Mouse (Mus musculus) monocyte, adult 5-6 weeks (primary cell): ENCODE measurements around the gene Hoxa4. TPM values are rescaled to one million over a fixed set of nuclear protein-coding genes. Genes with fewer than 3 reads are reported as not detected.

Experiments
- ATAC-seq: fragments of 153-309, 156-312 bp; replicated peaks from 2 replicates; pipeline ENCODE4 v1.8.0; 2017; ENCODE audit warnings: mild to moderate bottlenecking; ENCODE audit not compliant: low TSS enrichment, insufficient number of reproducible peaks, severe bottlenecking, poor library complexity, low FRiP score
- total RNA-seq: library from RNA; stranded (forward); fragments of 200-1000, 200-491, 200-594 nt; gene quantifications from 3 replicates; pipeline ENCODE4 v1.2.3, GENCODE M21; 2017

The Hoxa4 gene
- total RNA-seq, 1 experiment from 2014 or later, result not detected

DNA sequence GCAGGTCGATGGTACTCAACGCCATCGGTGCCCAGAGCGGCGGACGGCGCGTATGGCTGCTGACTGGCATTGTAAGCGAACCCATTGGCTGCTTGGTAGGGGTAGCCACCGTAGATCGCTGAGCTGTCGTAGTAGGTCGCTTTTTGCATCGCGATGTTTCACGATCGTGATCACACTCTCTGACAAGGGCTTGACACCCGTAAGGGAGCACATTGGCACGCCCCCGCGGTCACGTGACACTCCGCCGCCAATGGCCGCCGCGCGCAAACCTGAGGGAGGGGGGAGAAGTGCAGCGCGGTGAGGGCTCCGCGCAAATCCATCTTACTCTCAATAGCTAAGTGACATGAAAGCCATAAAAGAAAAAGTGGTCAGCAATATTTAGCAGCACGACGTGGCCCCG is 19.1 kb downstream of the Hoxa4 start:
- no peak for ATAC-seq

GRCm38 (mm10) chr6:52171938-52172337 is 19.6 kb downstream of the Hoxa4 start:
- ATAC-seq, result no peak

- no peak for ATAC-seq
These were observed 20.2 kb downstream of the Hoxa4 start for GRCm38 (mm10) chr6:52171331-52171730.

GRCm38 (mm10) chr6:52170898-52171223 is 20.7 kb downstream of the Hoxa4 start:
- ATAC-seq, result no peak

GRCm38 (mm10) chr6:52170166-52170897 is 21.2 kb downstream of the Hoxa4 start:
- ATAC-seq, result no peak

DNA sequence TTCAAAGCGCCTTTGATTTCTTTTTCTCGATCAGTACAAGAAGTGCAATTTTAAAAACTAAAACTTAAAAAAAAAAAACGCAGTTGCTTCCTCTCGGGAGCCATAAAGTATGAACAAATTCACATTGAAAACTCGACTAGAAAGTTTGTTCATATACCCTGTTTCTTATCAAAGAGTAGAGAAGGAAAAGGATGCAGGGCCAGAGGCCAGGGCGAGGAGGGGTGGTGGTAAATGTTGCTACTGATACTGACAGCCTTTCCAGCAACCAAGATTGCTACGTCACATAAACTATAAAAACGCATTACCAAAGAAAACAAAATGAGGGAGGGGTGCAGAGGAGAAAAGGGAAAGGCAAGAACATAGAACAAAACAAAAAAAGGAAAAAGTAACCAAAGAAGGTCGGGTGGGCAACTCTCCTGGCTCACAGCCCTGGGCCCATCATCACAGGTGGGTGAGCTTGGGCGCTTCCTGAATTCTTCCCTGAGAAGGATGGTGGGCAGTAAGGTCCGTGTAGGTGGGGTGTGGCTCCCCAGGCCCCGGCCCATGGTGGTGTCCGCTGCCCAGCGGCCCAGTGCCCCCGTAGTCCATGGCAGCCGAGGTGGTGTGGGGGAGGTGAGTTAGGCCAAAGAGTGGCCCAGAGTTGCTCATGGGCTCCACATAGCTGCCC is 21.9 kb downstream of the Hoxa4 start:
- ATAC-seq, result no peak

- no peak for ATAC-seq
These were observed 23.1 kb downstream of the Hoxa4 start for GRCm38 (mm10) chr6:52168191-52169055.

DNA sequence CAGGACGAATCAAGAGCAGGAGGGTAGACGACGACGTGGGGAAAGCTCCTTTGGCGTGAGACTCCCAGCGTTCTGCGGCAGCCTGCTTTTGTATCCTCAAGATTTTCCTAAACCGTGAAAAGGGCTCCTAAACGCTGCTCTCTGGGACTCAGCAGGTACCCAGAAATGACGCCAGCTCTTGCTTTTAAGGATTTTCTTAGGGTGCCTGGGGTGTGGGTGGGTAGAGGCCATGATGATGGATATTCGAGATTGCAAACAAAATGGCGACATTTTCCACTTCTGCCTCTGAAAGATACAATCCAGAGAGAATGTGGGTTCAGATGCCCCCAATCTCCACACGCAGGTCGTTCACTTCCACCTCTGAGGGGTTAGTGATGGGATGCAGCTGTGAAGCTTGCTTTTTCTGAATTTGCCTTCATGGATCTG is 23.8 kb downstream of the Hoxa4 start:
- ATAC-seq, result no peak

- ATAC-seq, result no peak
These were observed 24.4 kb downstream of the Hoxa4 start for GRCm38 (mm10) chr6:52167176-52167575.

- ATAC-seq, result no peak
These were observed 25.0 kb downstream of the Hoxa4 start for GRCm38 (mm10) chr6:52166431-52167077.

DNA sequence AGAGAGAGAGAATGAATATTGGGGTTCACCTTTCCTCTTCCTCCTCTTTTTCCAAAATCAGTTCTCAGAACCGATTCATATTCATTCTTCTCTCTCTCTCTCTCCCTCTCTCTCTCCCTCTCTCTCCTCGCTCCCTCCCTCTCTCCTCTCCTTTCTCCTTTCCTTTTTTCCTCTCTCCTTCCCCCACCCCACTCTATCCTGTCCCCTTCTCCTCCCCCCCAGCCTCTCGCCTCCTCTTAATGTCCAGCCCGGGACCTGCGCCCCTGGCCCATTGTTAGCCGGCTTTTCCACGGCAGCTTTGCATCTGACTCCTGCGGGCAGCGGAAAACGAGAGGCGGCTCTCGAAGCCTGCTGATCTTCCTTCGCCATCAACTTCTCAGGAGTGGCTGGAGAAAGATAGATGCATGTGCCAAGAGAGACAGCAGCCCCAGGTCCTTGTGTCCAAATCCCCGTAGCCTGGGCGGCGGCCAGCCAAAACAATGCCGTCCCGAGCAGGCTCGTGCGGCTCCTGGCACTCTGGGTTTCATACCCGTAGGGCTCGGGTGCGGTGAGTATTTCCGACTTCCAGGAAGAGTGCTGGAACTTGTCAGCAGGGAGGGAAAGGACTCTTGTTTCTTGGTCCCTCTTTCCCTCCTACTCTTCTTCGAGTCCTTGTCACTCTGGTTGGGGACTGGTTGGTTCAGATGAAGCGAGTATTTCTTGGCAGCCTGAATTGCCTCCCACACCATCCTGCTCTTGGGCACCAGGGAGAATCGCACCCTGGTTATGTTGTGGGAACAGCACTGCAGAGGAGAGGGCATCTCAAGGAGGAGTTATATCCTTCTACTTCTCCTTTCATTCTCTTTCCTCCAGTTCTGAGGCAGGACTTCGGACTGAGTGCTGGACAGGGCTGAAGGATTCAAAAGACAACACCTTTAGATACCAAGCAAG is 25.8 kb downstream of the Hoxa4 start:
- no peak for ATAC-seq

- no peak for ATAC-seq
These were observed 26.7 kb downstream of the Hoxa4 start, which contains the start of gene Hoxa2 for GRCm38 (mm10) chr6:52164626-52165440. Gene Hoxa2, minus strand, starts transcription at chr6:52164831.

DNA sequence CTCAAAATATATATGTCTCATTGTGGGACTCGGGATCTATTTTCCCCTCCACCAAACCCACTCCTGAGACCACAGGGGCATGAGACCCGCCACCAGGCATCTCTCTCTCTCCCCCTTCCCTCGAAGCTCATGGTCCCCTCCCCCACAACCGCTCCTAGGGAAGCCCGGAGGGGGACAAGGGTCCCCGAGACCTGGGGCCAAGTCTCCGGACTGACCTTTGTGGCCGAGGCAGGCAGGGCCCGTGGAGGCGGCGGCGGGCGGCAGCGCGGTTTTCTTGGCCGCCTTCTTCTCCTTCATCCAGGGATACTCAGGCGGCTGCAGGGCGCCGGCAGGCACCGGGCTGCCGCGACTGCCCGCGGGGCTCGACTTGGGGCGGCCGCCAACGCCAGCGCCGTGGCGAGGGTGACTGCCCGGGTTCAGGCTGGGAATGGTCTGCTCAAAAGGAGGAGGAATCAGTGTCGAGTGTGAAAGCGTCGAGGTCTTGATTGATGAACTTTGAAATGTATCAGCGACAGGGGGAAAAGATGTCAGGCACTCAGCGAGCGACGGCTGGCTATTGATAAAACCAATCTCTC is 27.4 kb downstream of the Hoxa4 start:
- ATAC-seq, result no peak

- no peak for ATAC-seq
These were observed 28.1 kb downstream of the Hoxa4 start for GRCm38 (mm10) chr6:52163366-52164031.

- no peak for ATAC-seq
These were observed 28.8 kb downstream of the Hoxa4 start for GRCm38 (mm10) chr6:52162611-52163365.

- ATAC-seq, result no peak
These were observed 29.5 kb downstream of the Hoxa4 start for GRCm38 (mm10) chr6:52162093-52162380.
